Mouse (Mus musculus): Measurements from ENCODE around the gene Gpatch8.

GRCm38 (mm10) chr11:102556716-102557074, 503 bp upstream of the Gpatch8 start:
- TF ChIP-seq CTCF (IDR thresholded peaks at IDR 0.05; ENCODE audit: control insufficient read depth, insufficient read depth, insufficient replicate concordance, low read depth, low read length) (no peak), POLR2A (IDR thresholded peaks at IDR 0.05; ENCODE audit: control insufficient read depth, low read depth, low read length) (no peak)

Measured in testis, adult 2 months (tissue).